Mouse (Mus musculus): Measurements from ENCODE around the gene Daxx.

The Daxx gene

DNA sequence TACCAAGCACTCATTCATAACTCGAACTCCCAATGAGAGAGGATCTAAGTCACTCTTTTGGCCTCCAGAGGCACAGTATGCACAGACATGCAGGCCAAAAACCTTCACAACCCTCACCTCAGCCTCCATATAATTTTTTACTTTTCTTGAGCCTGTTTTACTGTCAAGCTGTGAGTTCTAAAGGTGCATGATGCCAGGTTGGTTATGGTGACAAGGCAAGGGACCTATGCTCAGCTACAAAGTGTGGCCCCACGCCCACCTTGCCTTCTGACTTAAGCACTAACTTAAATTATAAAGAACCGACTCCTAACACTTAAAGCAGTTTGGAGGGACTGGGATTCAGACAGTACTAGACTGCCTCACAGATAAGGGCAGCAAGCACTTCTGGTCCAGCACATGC lies 44.1 kb downstream of the Daxx start:
- Histone ChIP-seq H3K27me3 (ENCODE audit: control insufficient read depth, insufficient read depth, low read length, poor library complexity, severe bottlenecking) (no peaks in the 10 kb centered on the region), H3K36me3 (ENCODE audit: control insufficient read depth, insufficient read depth, low read length, poor library complexity, severe bottlenecking) (peaks cover 8% of the 10 kb centered on the region)
- DNase-seq (ENCODE audit: low read depth, low spot score), result no peak

- Histone ChIP-seq H3K36me3 (ENCODE audit: control insufficient read depth, insufficient read depth, low read length, poor library complexity, severe bottlenecking) (peaks cover 9% of the 10 kb centered on the region), H3K27me3 (ENCODE audit: control insufficient read depth, insufficient read depth, low read length, poor library complexity, severe bottlenecking) (no peaks in the 10 kb centered on the region)
- DNase-seq (ENCODE audit: low read depth, low spot score), result no peak
Observed at GRCm38 (mm10) chr17:33953961-33954565, 44.8 kb downstream of the Daxx start.

DNA sequence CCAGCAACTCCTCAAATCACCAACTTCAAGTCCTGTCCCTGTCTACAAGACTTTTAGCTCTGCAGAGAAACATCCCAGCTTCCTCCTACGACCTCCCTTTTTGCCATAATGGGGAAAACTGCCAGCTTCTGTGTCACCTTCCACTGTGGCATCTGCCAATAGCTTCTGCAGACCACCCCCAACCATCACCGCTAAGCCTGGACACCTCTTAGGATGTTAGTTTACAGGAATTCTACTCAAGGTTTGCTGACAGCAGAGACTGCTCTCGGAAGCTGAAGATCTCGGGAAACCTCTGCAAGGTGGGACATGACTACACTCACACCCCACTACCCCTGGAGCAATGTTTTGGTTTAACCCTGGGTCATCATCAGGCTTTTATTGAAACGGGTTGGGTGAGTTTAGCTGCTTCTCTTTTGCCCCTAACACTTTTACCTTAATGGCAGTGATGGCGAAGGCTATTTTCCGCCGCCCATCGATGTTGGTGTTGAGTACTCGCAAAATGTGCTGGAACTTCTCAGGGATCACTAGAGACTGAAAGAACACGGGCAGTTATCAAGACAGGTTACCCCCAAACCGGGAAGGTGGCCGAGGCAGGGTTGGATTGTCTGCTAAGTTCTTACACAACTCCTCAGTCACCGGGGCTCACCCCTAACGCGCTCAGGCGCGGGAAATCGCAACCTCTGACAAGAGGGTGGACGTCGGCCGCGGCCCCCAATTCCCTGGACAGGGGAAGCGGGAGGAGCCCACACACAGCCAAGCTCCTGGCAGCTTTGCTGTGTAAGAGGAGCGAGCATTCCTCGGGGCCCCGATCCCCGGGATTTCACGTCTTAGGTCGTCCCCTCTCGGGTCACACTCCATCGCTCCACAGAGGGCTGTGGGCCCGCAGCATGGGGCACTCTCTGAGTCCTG lies 45.7 kb downstream of the Daxx start:
- H3K36me3 ChIP-seq (ENCODE audit: control insufficient read depth, insufficient read depth, low read length, poor library complexity, severe bottlenecking), result peaks cover 11% of the 10 kb centered on the region
- H3K27me3 ChIP-seq (ENCODE audit: control insufficient read depth, insufficient read depth, low read length, poor library complexity, severe bottlenecking), result no peaks in the 10 kb centered on the region
- no peak for DNase-seq (ENCODE audit: low read depth, low spot score)

DNA sequence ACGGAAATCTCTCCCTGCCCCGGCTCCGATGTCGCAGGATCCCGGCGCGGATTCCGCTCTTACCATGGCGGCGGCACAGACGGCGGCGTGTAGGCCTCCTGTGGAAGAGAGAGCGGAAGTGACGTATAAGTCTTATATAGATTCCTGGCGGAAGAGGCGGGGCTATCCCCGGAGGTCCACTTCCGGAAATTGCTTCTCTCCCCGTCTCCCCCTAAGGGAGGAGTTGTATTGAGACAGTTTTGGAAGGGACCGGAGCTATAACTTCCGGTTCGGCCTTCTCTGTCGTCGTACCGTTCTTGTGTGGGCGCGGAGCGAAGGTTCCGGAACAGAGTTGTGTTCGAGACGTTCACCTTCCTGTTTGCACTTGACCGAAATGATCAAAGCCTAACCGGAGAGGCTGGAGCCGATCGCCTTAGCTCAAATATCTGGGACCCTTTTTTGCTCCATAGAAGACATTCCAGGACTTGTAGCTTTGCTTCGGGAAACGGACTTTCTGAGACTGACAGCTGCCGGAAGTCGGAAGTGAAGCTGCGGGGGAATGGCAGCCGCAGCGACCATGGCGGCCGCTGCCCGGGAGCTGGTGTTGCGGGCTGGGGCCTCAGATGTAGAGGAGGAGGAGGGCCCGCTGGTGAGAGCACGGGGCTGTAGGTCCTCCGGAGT lies 46.5 kb downstream of the Daxx start, which contains the start of the genes Vps52 and Rps18:
Gene Vps52 (plus strand): TSS at position 258 of the 660 bp plus-strand sequence.
Gene Rps18 (minus strand): TSS at position 447 of the 660 bp plus-strand sequence.
- DNase-seq (ENCODE audit: low read depth, low spot score), result peak; percentile 99
- no peaks in the 10 kb centered on the region for H3K27me3 ChIP-seq (ENCODE audit: control insufficient read depth, insufficient read depth, low read length, poor library complexity, severe bottlenecking)

DNA sequence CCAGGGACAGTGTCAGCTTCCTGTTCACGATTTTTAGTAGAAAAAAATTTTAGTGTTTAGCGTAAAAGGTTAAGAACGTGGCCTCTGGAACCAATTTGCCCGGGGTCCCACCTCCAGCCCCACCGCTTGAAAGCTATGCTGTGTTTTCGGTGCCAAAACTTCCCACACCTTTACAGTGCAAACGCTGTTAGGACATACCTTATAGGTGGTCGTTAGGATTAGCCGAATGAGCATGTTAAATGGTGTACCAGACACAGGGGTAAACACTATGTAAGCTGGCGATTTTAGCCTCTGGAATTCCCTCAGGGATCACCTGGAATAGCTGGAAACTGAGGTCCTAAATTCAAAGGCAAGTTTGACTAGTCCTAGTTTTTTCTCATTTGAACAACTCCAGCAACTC lies 47.1 kb downstream of the Daxx start:
- H3K36me3 ChIP-seq (ENCODE audit: control insufficient read depth, insufficient read depth, low read length, poor library complexity, severe bottlenecking), result peaks cover 15% of the 10 kb centered on the region
- H3K27me3 ChIP-seq (ENCODE audit: control insufficient read depth, insufficient read depth, low read length, poor library complexity, severe bottlenecking), result no peaks in the 10 kb centered on the region
- no peak for DNase-seq (ENCODE audit: low read depth, low spot score)

More for the DNA sequence above, 46.5 kb downstream of the Daxx start, which contains the start of the genes Vps52 and Rps18:
- peaks cover 13% of the 10 kb centered on the region for H3K36me3 ChIP-seq (ENCODE audit: control insufficient read depth, insufficient read depth, low read length, poor library complexity, severe bottlenecking)

DNA sequence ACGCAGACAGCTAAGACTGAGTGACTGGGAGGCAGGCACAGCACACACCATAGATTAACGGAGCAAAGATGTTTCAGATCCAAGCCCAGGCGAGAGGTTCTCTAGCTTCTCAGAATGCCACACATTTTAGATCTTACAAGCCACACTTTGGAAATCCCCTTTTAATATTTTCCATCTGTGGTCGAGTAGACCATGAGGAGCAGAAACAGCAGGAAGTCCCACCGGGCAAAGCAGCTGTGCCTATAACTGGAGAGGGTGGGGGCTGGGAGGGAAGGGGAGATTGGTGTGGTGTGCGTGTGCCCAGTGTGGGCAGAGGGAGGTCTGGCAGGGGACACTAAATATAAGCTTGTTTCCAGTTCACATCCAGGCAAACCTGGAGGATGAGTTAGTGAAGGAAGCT lies 48.3 kb downstream of the Daxx start:
- H3K27me3 ChIP-seq (ENCODE audit: control insufficient read depth, insufficient read depth, low read length, poor library complexity, severe bottlenecking), result no peaks in the 10 kb centered on the region
- peaks cover 14% of the 10 kb centered on the region for H3K36me3 ChIP-seq (ENCODE audit: control insufficient read depth, insufficient read depth, low read length, poor library complexity, severe bottlenecking)
- DNase-seq (ENCODE audit: low read depth, low spot score), result no peak

GRCm38 (mm10) chr17:33958451-33958850 lies 49.2 kb downstream of the Daxx start:
- no peak for DNase-seq (ENCODE audit: low read depth, low spot score)
- Histone ChIP-seq H3K36me3 (ENCODE audit: control insufficient read depth, insufficient read depth, low read length, poor library complexity, severe bottlenecking) (peaks cover 16% of the 10 kb centered on the region), H3K27me3 (ENCODE audit: control insufficient read depth, insufficient read depth, low read length, poor library complexity, severe bottlenecking) (no peaks in the 10 kb centered on the region)

DNA sequence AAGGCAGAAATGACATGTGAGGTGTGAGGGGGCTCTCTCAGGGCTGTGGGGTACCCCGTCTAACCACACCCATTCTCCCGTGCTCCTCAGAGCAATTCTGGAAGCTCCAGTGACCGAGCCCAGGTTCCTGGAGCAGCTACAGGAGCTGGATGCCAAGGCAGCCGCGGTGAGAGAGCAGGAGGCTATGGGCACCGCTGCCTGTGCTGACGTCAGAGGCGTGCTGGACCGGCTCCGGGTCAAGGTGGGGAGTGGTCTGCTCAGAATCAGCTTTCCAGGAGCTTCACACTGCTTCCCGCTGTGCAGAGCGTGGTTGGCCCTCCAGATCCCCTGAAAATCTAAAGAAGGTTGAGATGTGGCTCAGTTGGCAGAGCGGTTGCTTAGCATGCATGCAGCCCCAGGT lies 49.9 kb downstream of the Daxx start:
- Histone ChIP-seq H3K27me3 (ENCODE audit: control insufficient read depth, insufficient read depth, low read length, poor library complexity, severe bottlenecking) (no peaks in the 10 kb centered on the region), H3K36me3 (ENCODE audit: control insufficient read depth, insufficient read depth, low read length, poor library complexity, severe bottlenecking) (peaks cover 14% of the 10 kb centered on the region)
- DNase-seq (ENCODE audit: low read depth, low spot score), result no peak

DNA sequence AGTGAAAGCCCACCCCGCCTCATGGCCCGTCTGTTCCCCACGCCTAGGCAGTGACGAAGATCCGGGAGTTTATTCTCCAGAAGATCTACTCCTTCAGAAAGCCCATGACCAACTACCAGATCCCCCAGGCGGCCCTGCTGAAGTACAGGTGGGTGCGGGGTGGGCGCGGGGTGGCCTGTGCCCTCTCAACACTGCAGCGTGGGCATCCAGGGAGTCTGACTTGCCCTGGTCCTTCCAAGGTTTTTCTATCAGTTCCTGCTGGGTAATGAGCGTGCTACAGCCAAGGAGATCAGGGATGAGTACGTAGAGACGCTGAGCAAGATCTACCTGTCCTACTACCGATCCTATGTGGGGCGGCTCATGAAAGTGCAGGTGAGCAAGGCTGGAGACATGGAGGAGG lies 50.7 kb downstream of the Daxx start:
- Histone ChIP-seq H3K36me3 (ENCODE audit: control insufficient read depth, insufficient read depth, low read length, poor library complexity, severe bottlenecking) (peaks cover 14% of the 10 kb centered on the region), H3K27me3 (ENCODE audit: control insufficient read depth, insufficient read depth, low read length, poor library complexity, severe bottlenecking) (no peaks in the 10 kb centered on the region)
- no peak for DNase-seq (ENCODE audit: low read depth, low spot score)

DNA sequence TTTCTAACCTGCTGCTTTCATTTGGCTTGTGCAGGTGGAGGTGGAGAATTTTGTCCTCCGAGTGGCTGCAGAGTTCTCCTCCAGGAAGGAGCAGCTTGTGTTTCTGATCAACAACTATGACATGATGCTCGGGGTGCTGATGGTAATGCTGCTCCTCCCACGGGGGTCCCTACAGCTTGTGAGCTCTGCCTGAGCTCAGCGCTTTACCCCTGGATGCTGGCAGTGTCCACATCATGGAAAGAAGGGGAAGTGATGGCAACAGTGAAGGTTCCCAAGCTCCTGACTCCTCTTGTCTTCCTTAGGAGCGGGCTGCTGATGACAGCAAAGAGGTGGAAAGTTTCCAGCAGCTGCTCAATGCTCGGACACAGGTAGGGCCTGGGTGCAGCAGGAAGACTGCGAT lies 53.7 kb downstream of the Daxx start:
- Histone ChIP-seq H3K36me3 (ENCODE audit: control insufficient read depth, insufficient read depth, low read length, poor library complexity, severe bottlenecking) (peaks cover 13% of the 10 kb centered on the region), H3K27me3 (ENCODE audit: control insufficient read depth, insufficient read depth, low read length, poor library complexity, severe bottlenecking) (no peaks in the 10 kb centered on the region)
- no peak for DNase-seq (ENCODE audit: low read depth, low spot score)
